Mouse (Mus musculus): Measurements from ENCODE around the gene Def6. TPM values are rescaled to one million over a fixed set of nuclear protein-coding genes. Genes with fewer than 3 reads are reported as not detected.

Def6 gene
- total RNA-seq, 1 experiment: 17.6 TPM

GRCm38 (mm10) chr17:28244214-28244613 lies 36.6 kb downstream of the Def6 start:
- no peak overlapping the region for H3K9ac ChIP-seq (ENCODE audit: insufficient read depth, low read depth, low read length, poor library complexity, severe bottlenecking)
- DNase-seq (ENCODE audit: low read depth, low spot score): no peak
- no peak overlapping the region for H3K4me3 ChIP-seq (ENCODE audit: insufficient read depth in 1 of 2, low read depth in 1 of 2, low read length in 2 of 2, poor library complexity in 1 of 2, severe bottlenecking in 1 of 2)
- H3K9me3 ChIP-seq (ENCODE audit: control insufficient read depth, insufficient read depth, low read depth, low read length): no peaks in the 10 kb centered on the region
- H3K27ac ChIP-seq (ENCODE audit: insufficient read depth, low read depth, low read length, poor library complexity, severe bottlenecking): no peak overlapping the region
- TF ChIP-seq ZNF384 (IDR thresholded peaks at IDR 0.05; ENCODE audit: low read depth, low read length) (no peak), CHD2 (IDR thresholded peaks at IDR 0.05; ENCODE audit: low read depth, low read length) (no peak), HCFC1 (IDR thresholded peaks at IDR 0.05; ENCODE audit: borderline replicate concordance, insufficient read depth, low read length) (no peak), ZC3H11A (IDR thresholded peaks at IDR 0.05; ENCODE audit: borderline replicate concordance, low read depth, low read length) (no peak), MAFK (IDR thresholded peaks at IDR 0.05; ENCODE audit: insufficient read depth, low read depth, low read length) (no peak)
- H3K4me1 ChIP-seq (ENCODE audit: control insufficient read depth in 2 of 2, insufficient read depth in 2 of 2, low read length in 2 of 2, poor library complexity in 1 of 2): peaks cover 0 to 12% of the 10 kb centered on the region in 2 experiments; a peak in 2 of 4 replicates
- in situ Hi-C loops (cut with MboI; ENCODE audit: low sequenced_read_pairs in 2 of 2, unreplicated experiment in 2 of 2): no loop called here
- peaks cover 17% of the 10 kb centered on the region for H3K36me3 ChIP-seq (ENCODE audit: control insufficient read depth, insufficient read depth, low read length, poor library complexity, severe bottlenecking)

GRCm38 (mm10) chr17:28244714-28245113 lies 37.1 kb downstream of the Def6 start:
- H3K4me3 ChIP-seq (ENCODE audit: insufficient read depth in 1 of 2, low read depth in 1 of 2, low read length in 2 of 2, poor library complexity in 1 of 2, severe bottlenecking in 1 of 2): peak overlapping the region; percentile 20 to 27; a peak in 2 of 4 replicates
- in situ Hi-C loops (cut with MboI; ENCODE audit: low sequenced_read_pairs in 2 of 2, unreplicated experiment in 2 of 2): no loop called here
- no peak for TF ChIP-seq ZC3H11A (IDR thresholded peaks at IDR 0.05; ENCODE audit: borderline replicate concordance, low read depth, low read length)
- no peak for TF ChIP-seq ZNF384 (IDR thresholded peaks at IDR 0.05; ENCODE audit: low read depth, low read length)
- TF ChIP-seq HCFC1 (IDR thresholded peaks at IDR 0.05; ENCODE audit: borderline replicate concordance, insufficient read depth, low read length): no peak
- TF ChIP-seq CHD2 (IDR thresholded peaks at IDR 0.05; ENCODE audit: low read depth, low read length): no peak
- TF ChIP-seq MAFK (IDR thresholded peaks at IDR 0.05; ENCODE audit: insufficient read depth, low read depth, low read length): no peak
- H3K9ac ChIP-seq (ENCODE audit: insufficient read depth, low read depth, low read length, poor library complexity, severe bottlenecking): peak overlapping the region; percentile 9
- H3K36me3 ChIP-seq (ENCODE audit: control insufficient read depth, insufficient read depth, low read length, poor library complexity, severe bottlenecking): peaks cover 15% of the 10 kb centered on the region
- no peak overlapping the region for H3K27ac ChIP-seq (ENCODE audit: insufficient read depth, low read depth, low read length, poor library complexity, severe bottlenecking)
- H3K9me3 ChIP-seq (ENCODE audit: control insufficient read depth, insufficient read depth, low read depth, low read length): no peaks in the 10 kb centered on the region
- H3K4me1 ChIP-seq (ENCODE audit: control insufficient read depth in 2 of 2, insufficient read depth in 2 of 2, low read length in 2 of 2, poor library complexity in 1 of 2): peaks cover 0 to 12% of the 10 kb centered on the region in 2 experiments; a peak in 2 of 4 replicates
- DNase-seq (ENCODE audit: low read depth, low spot score): no peak

- H3K27ac ChIP-seq (ENCODE audit: insufficient read depth, low read depth, low read length, poor library complexity, severe bottlenecking): no peak overlapping the region
- in situ Hi-C loops (cut with MboI; ENCODE audit: low sequenced_read_pairs in 2 of 2, unreplicated experiment in 2 of 2): no loop called here
- DNase-seq (ENCODE audit: low read depth, low spot score): no peak
- TF ChIP-seq MAFK (IDR thresholded peaks at IDR 0.05; ENCODE audit: insufficient read depth, low read depth, low read length) (no peak), HCFC1 (IDR thresholded peaks at IDR 0.05; ENCODE audit: borderline replicate concordance, insufficient read depth, low read length) (no peak)
- H3K4me1 ChIP-seq (ENCODE audit: control insufficient read depth in 2 of 2, insufficient read depth in 2 of 2, low read length in 2 of 2, poor library complexity in 1 of 2): peaks cover 0 to 12% of the 10 kb centered on the region in 2 experiments; a peak in 2 of 4 replicates
- no peak overlapping the region for H3K4me3 ChIP-seq (ENCODE audit: insufficient read depth in 1 of 2, low read depth in 1 of 2, low read length in 2 of 2, poor library complexity in 1 of 2, severe bottlenecking in 1 of 2)
- H3K9ac ChIP-seq (ENCODE audit: insufficient read depth, low read depth, low read length, poor library complexity, severe bottlenecking): no peak overlapping the region
- peaks cover 6% of the 10 kb centered on the region for H3K36me3 ChIP-seq (ENCODE audit: control insufficient read depth, insufficient read depth, low read length, poor library complexity, severe bottlenecking)
- H3K9me3 ChIP-seq (ENCODE audit: control insufficient read depth, insufficient read depth, low read depth, low read length): no peaks in the 10 kb centered on the region
Observed at GRCm38 (mm10) chr17:28246640-28247039, 39.1 kb downstream of the Def6 start.

GRCm38 (mm10) chr17:28247613-28248012 lies 40.0 kb downstream of the Def6 start:
- peaks cover 0 to 14% of the 10 kb centered on the region in 2 experiments; a peak in 3 of 4 replicates for H3K4me1 ChIP-seq (ENCODE audit: control insufficient read depth in 2 of 2, insufficient read depth in 2 of 2, low read length in 2 of 2, poor library complexity in 1 of 2)
- no peak for TF ChIP-seq ZNF384 (IDR thresholded peaks at IDR 0.05; ENCODE audit: low read depth, low read length)
- TF ChIP-seq HCFC1 (IDR thresholded peaks at IDR 0.05; ENCODE audit: borderline replicate concordance, insufficient read depth, low read length): no peak
- in situ Hi-C loops (cut with MboI; ENCODE audit: low sequenced_read_pairs in 2 of 2, unreplicated experiment in 2 of 2): no loop called here
- no peaks in the 10 kb centered on the region for H3K9me3 ChIP-seq (ENCODE audit: control insufficient read depth, insufficient read depth, low read depth, low read length)
- H3K9ac ChIP-seq (ENCODE audit: insufficient read depth, low read depth, low read length, poor library complexity, severe bottlenecking): no peak overlapping the region
- DNase-seq (ENCODE audit: low read depth, low spot score): no peak
- peaks cover 5% of the 10 kb centered on the region; the same call in 1 of the 2 replicates for H3K36me3 ChIP-seq (ENCODE audit: control insufficient read depth, insufficient read depth, low read length, poor library complexity, severe bottlenecking)
- no peak overlapping the region for H3K4me3 ChIP-seq (ENCODE audit: insufficient read depth in 1 of 2, low read depth in 1 of 2, low read length in 2 of 2, poor library complexity in 1 of 2, severe bottlenecking in 1 of 2)
- no peak overlapping the region; the same call in 1 of the 2 replicates for H3K27ac ChIP-seq (ENCODE audit: insufficient read depth, low read depth, low read length, poor library complexity, severe bottlenecking)

- Histone ChIP-seq H3K36me3 (ENCODE audit: control insufficient read depth, insufficient read depth, low read length, poor library complexity, severe bottlenecking) (peaks cover 5% of the 10 kb centered on the region; the same call in 1 of the 2 replicates), H3K9me3 (ENCODE audit: control insufficient read depth, insufficient read depth, low read depth, low read length) (no peaks in the 10 kb centered on the region), H3K9ac (ENCODE audit: insufficient read depth, low read depth, low read length, poor library complexity, severe bottlenecking) (no peak overlapping the region), H3K4me1 (ENCODE audit: control insufficient read depth in 2 of 2, insufficient read depth in 2 of 2, low read length in 2 of 2, poor library complexity in 1 of 2) (peaks cover 0 to 14% of the 10 kb centered on the region in 2 experiments; a peak in 3 of 4 replicates), H3K27ac (ENCODE audit: insufficient read depth, low read depth, low read length, poor library complexity, severe bottlenecking) (no peak overlapping the region), H3K4me3 (ENCODE audit: insufficient read depth in 1 of 2, low read depth in 1 of 2, low read length in 2 of 2, poor library complexity in 1 of 2, severe bottlenecking in 1 of 2) (no peak overlapping the region)
- in situ Hi-C loops (cut with MboI; ENCODE audit: low sequenced_read_pairs in 2 of 2, unreplicated experiment in 2 of 2): no loop called here
- no peak for DNase-seq (ENCODE audit: low read depth, low spot score)
- TF ChIP-seq ZNF384 (IDR thresholded peaks at IDR 0.05; ENCODE audit: low read depth, low read length): no peak
- TF ChIP-seq MAFK (IDR thresholded peaks at IDR 0.05; ENCODE audit: insufficient read depth, low read depth, low read length): no peak
- TF ChIP-seq CHD2 (IDR thresholded peaks at IDR 0.05; ENCODE audit: low read depth, low read length): no peak
- TF ChIP-seq HCFC1 (IDR thresholded peaks at IDR 0.05; ENCODE audit: borderline replicate concordance, insufficient read depth, low read length): no peak
- TF ChIP-seq ZC3H11A (IDR thresholded peaks at IDR 0.05; ENCODE audit: borderline replicate concordance, low read depth, low read length): no peak
Observed at GRCm38 (mm10) chr17:28249062-28249461, 41.5 kb downstream of the Def6 start.

Measured in ES-E14 (cell line).